Mouse (Mus musculus): ENCODE results near the gene Mettl26.

The Mettl26 gene

DNA sequence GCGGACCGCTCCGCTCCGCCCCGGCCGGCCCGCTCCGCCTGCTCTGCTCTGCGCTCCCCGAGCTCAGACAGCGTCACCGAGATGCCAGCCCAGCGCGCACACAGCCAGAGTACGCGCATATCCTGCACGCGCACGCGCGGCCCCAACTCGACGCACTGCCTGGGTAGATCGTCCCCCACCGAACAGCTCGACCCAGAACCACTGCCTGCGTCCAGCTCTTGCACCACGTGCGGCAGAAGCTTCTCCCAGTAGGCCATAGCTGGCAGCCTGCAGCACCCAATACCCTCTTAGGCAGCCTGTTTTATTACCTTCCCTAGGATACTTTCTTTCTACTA, 37.8 kb upstream of the Mettl26 start, which contains the start of gene Rhbdl1:
Gene Rhbdl1, minus strand, starts transcription at position 220 of the 335 bp plus-strand sequence.
- DNase-seq (ENCODE audit: low read depth, low spot score), result peak; percentile 61

DNA sequence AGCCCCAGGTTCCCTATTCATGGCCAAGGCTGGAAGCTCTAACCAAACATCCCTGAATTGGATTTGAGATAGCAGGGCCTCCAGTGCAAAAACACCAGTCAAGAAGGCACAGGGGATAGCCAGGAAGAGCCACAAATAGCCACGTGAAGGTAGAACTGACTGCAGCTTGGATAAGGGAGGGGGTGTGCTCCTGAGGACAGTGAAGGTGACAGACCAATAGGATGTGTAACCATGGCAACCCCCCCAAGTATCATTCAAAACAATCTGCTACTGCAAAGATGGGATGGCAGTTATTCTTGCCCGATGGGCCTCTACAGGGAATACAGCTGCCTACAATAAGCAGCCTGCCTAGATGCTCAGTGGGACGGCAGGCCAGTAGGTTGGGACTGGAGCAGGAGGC, 37.3 kb upstream of the Mettl26 start:
- DNase-seq (ENCODE audit: low read depth, low spot score), result peak; percentile 48

DNA sequence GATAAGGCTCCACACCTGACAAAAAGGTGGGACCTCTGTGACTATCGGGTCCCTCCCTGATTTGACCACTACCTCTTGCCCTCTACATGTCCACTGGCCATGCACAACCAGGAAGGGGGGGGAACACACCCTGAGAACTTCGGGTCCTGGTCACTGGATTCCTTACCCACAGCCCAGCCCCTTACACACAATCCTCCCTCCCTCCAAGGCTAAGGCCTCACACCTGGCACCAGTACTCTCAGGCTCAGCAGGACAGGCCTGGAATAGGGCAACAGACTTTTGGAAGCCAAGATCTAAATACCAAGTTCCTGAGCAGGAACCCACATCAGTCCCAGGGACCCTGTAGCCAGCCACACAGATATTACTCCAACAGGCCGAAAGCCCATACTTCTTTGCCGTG, 36.0 kb upstream of the Mettl26 start:
- no peak for DNase-seq (ENCODE audit: low read depth, low spot score)

DNA sequence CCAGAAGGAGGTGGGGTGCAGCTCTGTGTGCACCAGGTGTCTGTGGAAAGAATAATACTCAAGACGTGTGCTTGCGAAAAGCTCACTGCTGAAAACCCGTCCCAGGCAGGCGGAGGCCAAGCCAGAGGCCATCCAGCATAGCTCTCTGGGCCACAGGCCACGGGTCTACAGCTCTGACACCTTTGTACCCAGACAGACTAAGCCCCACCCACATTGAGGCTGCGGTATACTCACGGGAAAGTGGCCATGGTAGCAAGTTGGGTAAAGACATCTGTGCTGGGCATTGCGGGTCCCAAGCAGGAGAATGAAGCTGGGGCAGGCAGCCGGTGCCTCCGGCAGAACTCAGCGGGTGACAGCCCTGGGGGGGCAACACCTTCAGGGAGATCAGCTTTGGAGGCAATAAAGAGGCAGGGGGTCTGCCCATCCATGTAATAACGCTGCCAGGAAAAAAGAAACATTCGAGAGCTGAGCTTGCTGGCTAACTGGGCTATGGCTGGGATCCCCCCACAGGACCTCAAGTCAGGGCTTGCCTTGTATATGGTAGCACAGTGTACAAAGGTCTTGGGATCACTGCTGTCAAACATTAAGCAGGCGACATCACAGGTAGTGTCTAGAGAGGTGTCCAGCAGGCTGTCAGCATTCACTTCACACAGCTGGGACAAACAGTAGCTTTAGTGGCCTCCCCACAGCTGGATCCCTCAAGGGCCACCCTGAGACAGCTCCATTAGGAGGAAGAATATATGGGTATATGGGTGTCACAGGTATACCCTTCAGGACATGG, 35.2 kb upstream of the Mettl26 start:
- DNase-seq (ENCODE audit: low read depth, low spot score), result no peak

DNA sequence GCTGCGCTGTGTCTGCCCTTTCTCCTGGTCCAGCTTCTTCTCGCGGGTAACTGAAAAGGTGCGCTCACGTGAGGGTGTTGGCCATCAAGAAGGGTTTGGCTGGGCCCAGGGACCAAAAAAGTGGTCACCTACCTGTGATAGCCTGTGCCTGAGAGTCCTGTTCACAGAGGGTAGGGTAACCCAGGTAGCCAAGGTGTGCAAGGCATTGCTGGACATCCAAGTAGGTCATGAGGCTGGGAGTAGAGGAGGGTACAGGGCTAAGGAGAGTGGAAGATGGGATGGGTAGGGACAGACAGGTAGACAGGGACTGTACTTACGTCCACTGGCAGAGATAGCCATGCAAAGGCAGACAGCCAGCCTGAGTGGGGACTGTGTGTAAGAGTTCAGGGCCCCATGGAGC, 34.4 kb upstream of the Mettl26 start:
- no peak for DNase-seq (ENCODE audit: low read depth, low spot score)

DNA sequence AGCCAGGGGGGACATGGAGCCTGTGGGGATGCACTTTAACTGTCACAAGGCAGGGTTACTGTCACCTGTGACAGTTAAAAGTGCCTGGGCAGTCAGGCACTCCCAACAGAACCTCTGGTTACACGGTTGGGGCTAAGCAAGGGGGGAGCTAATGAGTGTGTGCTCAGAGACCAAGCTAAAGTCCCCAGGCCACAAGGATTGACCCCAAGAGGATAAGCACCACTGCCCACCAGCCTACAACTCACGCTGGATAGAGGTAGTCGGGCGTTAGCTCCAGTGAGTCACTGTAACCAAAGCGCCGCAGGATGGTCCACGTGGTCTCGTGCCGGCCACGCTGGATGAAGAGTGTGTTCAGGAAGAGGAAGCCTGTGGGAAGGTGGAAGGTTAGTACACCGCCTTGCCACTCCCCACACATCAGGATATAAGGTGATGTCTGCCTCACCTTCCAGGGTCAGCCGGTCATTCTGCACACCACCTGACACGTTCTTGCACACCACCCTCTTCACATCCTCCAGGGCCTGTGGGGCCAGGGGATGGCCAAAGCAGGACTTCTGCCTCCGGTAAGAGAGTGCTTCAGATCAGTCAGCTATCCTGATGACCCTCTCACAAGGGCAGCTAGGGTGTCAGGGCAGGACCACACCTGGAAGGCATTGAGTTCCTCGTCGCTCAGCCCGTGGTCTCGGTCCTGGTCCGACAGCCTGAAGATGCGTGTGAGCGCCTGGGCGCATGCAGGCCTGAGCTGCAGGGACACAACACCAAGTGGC, 33.6 kb upstream of the Mettl26 start, which contains the start of gene Gm20683:
Gene Gm20683, minus strand, starts transcription at position 647 of the 764 bp plus-strand sequence.
- DNase-seq (ENCODE audit: low read depth, low spot score), result no peak

DNA sequence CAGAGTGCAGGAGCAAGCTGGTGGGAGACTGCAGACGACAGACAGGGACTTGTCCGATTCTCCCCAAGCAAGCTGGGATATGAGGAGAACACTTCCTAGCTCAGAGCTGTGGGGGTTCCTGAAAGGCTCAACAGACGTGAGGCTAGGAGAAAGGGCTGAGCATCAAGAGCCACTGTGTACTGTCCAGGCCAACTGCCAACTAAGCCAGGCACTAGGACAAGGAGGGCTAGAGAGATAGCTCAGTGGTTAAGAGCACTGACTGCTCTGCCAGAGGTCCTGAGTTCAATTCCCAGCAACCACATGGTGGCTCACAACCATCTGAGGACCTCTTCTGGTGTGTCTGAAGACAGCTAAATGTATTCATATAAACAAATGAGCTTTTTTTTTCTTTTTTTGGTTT, 32.4 kb upstream of the Mettl26 start:
- no peak for DNase-seq (ENCODE audit: low read depth, low spot score)

DNA sequence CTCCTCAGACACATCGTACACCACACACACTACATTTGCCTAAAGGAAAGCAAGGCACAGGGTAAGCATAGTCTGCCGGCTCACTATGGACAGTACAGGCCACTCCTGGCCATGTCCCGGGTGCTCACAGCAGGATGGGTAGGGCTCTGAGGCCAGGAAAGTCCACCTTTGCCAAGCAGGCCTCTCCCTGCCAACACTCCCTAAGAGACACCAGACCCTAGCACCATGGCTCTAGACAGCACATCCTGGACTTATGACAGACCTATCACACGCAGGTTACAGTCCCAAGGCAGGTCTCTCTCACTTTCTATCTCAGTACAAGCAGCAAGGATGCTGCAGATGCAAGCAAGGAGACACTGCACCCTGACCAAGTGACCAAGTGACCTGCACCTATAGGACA, 31.8 kb upstream of the Mettl26 start:
- no peak for DNase-seq (ENCODE audit: low read depth, low spot score)

DNA sequence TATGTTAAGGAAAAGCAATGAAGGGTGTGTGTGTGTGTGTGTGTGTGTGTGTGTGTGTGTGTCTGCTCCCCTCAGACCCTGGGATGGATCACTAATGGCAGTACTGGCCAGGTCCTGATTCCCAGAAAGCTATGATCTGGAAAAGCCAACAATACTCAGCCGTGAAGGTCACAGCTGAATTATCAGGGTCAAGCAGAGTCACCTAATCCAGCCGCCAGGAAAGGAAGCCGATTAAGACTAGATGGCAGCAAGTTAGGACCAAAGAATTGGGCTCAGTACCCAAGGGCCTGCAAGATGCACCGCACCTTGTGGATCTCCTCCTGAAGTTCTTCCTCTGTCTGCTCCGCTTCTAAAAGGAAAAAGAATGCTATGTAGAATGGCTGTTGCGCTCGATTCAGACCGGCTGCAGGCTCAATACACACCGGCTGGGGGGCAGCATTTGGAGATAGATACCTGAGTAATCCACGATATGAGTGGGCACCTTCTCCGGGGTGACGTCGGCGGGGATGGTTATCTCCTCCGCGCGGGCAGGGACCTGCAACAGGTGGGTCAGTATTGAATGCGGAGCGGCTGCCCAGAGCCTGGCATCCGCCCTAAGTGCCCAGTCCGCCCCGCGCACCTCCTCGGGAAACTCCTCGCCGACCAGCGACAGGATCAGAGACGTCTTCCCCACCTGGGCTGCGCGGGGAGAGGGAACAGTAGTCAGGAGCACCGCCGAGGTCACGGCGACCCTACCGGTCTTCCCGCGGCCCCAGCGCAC, 31.1 kb upstream of the Mettl26 start:
- DNase-seq (ENCODE audit: low read depth, low spot score), result no peak

DNA sequence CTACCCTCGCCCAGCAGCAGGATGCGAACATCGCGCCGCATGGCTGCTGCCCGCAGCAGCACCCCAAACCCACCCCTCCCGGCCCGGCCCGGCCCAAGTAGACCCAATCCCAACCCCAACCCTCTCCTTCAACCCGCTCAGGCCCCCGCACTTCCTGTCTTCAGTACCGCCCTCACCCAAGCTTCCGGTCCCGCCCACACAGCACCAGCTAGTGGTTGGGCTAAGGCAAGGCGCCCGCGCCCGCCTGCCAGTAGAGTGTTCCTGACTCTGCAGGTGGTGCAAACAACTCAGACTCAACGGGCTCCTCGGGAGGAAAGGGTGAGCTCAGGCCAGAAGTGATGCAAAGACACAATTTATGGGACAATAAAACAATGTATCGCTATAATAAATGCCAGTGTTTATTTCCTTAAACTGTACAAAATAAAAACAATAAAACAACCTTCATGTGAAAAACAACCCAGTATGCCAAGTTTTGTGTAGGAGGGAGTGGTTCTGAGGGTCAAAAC, 30.4 kb upstream of the Mettl26 start, which contains the start of gene Rhot2:
Gene Rhot2, minus strand, starts transcription at position 456 of the 506 bp plus-strand sequence.
- peak; percentile 96 for DNase-seq (ENCODE audit: low read depth, low spot score)

DNA sequence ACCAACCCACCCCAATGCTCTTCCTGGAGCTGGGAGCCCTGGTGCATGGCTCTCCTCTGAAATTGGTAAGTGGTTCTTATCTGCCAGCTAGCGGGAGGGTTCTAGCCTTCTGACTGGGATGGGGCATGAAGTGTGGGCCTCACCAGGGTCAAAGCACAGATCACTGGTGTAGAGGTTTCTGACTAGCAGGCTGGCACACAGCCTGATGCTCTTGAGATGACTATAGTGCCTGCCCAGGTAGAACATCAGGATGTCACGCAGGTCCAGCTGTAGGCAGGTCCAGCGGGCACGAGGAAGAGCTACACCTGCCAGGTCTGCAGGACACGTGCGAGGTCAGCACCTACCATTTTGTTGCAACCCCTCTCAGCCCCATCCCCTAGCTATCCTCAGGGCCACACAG, 14.6 kb upstream of the Mettl26 start:
- no peak for DNase-seq (ENCODE audit: low read depth, low spot score)

DNA sequence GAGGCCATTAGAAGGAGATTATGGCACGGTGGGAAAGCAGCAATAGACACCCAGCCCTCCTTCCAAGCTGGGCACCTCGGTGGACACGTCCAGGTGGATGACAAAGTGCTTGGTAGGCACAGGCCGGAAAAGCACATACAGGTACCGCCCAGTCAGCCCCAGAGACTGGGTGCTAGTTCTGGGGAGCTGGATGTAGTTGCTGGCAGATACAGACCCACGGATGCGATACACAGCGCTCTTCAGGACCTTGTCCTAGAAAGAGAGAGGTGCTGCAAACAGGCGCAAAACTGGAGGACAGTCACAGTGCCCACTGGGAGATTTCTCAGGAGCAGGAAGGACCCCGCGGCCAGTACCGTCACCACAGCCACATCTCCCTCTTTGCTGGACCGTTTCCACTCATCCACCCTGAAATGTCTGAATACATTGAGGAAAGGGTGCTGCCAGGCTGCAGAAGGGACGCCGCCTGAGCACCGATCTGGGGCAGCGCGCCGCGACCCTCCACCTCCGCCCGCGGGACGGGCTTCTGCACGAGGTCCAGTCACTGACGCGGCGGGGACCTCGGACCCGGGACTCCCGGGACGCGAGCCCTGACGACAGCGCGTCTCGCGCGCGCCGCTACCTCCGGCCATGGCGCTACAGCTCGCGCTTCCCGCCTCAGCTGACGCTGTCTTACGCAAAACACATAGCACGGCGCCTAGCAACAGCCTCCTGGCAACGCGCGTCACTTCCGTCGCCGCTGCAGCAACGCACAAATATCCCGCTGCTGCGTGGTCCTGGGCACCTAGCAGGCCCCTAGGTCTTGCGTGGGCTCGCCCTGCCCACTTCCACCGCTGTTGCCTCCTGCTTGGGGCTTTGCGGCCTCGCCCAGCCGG, 13.8 kb upstream of the Mettl26 start, which contains the start of gene Wdr90:
Gene Wdr90, minus strand, starts transcription at position 670 of the 872 bp plus-strand sequence.
- DNase-seq (ENCODE audit: low read depth, low spot score), result peak; percentile 89

DNA sequence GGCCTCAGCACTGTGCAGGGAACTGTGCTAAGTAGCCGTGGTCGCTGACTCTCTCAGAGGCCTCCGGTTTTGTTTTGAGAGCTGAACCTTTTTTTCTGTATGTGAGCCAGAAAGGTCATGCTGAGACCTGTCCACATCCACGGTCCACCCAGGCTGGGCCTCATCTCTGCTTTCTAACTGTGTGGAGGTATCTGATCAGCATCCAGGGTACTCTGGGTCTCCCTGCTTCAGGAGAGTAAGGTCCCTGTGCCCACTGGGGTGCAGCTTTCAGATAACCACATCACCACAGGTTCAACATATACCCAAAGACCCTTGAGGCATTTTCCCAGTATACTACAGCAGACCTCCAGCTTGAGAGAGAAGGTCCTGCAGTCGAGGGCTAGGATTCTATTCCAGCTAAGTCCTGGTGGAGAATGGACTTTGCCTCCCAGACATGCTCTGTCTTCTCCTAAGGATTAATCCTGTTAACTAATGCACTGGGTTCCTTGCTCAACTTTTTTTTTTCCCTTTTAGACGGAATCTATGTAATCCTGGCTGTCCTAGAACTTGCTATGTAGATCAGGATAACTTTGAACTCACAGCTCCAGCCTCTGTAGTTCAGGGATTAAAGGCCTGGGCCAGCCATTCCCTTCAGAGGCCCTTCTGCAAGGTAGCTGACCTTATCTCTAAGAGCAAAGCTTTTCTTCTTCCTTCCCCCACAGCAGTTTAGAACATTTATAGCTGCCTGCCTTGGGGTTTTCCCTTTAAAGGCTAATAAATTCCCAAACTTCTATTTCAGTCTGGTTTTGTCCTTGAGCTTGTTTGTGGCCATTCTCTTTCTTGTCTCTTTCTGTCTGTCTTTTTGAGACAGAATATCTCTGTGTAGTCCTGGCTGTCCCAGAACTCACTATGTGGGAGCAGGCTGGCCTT, 12.9 kb upstream of the Mettl26 start:
- no peak for DNase-seq (ENCODE audit: low read depth, low spot score)

DNA sequence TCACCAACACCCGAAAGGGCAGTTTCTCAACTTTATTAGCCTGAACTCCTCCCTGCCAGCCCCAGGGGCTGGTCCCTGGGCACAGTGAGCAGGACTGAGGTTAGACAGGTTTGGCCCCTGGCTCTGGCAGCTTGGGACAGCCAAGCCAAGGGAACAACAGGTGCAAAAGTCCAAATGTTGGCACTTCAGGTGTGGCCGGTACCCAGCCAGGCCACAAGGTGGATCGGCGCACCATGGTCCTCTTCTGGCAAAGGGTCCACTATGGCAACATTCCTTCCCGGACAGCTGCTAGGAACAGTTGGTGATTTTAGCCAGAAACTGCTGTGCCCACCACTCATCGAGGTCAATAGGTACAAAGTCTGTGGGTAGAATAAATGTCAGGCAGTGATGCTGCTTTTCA, 11.2 kb upstream of the Mettl26 start:
- DNase-seq (ENCODE audit: low read depth, low spot score), result no peak

DNA sequence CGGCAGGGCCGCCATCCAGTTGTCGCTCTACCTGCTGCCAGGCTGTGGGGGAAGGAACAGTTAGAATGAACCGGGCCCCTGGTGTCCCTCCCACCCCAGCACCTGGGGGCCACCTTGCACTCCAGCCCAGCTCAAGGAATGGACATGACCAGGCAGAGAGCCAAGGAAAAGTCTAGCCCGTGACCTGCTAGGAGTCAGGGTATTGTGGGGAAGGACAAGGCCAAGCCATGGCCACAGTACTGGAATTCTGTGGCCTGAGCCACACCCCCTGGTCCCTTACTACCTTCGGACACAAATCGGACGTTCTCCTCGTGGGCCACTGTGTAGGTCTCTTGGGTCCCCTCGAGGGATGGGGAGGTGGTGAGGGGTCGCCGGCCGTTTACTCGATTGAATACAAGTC, 10.6 kb upstream of the Mettl26 start:
- no peak for DNase-seq (ENCODE audit: low read depth, low spot score)

DNA sequence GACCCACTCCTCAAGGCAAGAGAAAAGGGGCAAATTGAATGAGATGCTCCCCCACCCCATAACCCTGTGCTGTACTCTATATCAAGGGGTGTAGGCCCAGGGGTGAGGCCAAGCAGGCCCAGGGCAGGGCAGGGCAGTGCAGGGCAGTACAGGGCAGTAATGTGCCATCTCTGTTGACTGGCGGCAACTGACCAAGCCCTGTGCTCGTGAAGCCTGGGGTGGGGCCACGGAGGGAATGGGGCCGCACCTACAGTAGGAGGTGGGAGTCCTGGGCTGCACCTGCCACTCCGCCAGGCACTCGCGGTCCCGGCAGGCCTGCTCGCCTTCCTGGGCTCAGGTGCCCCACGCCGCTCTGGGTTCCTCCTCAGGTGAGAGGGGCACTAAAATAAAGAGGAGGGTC, 9.6 kb upstream of the Mettl26 start:
- no peak for DNase-seq (ENCODE audit: low read depth, low spot score)

DNA sequence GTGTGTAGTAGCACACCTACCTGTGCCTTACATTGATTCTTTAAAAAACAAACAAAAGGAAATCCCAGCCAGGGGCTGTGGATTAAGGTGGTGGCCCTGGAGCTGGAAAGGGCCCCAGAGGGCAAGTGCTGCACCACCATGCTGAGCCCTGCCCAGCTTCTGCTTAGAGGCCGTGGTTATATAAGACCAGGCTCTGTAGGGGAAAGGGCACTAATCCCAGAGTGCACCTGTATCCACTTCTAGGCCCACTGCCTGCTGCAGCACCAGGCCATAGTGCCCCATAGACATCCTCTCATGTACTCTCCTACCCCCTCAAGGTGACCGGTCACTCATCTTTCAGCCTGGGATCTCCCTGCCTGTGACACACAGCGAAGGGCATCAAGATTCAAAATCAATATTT, 8.7 kb upstream of the Mettl26 start:
- no peak for DNase-seq (ENCODE audit: low read depth, low spot score)

DNA sequence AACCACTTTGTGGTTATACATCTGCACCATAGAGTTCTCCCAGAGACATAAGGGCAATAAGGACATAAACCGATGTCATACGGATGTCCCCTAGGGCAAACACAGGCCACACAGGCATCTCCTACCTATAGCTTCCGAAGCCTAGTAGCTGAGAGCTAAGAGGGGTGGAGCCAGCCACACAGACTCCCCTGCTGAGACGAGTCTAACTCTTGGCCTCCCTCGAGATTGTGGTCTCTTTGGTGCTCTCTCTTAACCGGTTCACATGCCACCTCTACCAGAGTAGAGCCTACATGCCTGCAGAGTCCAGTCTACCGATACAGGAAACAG, 7.4 kb upstream of the Mettl26 start:
- peak; percentile 61 for DNase-seq (ENCODE audit: low read depth, low spot score)

DNA sequence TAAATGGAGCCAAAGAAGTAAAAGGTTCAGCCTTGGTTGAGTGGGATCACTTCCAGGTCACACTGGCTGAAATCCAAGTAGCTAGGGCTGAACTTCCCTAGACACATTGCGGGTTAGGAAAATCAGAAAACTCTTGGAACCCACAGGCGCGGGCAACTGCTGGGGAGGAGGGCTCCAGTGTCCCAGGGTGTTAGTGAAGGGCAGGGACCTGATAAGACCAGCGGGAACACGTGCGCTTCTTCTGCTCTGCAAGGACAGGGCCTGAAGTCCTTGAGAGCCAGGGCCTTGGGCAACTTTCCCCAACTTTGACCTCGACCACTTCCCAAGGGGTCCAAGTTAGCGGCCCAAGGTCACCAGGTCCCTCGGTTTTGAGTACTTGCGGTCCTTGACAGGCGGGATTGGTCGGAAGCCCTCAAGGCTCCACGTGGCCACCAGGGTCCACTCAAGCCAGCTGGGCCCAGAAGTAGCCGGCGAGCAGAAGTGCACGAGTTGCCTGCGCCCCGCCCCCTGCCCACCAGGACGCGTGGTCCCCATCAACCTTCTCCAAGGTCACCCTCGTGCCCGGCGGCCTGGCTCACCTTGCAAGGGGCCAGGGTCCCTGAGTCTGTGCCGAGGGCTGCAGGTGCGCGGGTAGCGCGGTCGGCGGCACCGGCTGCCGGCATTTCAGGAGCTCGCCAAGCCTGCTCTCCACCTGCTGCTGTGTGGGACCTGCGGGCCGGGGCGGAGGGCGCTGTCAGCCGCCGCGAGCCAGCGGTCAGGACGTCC, 6.9 kb upstream of the Mettl26 start:
- DNase-seq (ENCODE audit: low read depth, low spot score), result no peak
